Mouse (Mus musculus) CD8-positive naive resting alpha-beta T cell, adult 2 months (primary cell): ENCODE measurements around the gene A630023A22Rik.

Experiments used
- DNase-seq, 2 experiments: peaks; one replicate each; pipeline ENCODE4 v3.0.0; 2022; ENCODE audit warnings: low read depth in 2 of 2, low spot score in 2 of 2

A630023A22Rik gene

DNA sequence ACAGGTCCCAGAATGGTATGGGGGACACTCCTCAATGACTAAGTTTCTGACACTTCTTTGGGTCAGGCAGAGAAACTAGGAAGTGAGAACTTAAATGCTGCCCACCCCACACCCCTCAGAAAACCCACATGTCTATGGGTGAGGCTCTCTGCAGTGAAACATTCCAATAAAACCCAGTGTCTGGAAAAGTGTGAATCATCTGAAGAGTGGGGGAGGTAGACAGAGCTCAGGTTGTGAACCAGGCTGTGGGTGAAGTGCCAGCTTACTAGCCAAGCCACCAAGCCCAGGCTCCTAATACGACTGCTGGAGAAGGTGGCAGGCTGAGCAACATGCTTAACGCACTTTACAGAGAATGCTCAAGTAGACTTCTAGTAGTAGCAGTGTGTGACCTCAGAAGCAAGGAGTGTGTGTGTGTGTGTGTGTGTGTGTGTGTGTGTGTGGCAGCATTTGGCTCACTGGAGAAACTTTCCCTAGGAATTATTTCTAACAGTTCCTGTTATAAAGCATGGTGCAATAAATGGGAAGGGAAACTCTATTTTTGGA is 14.6 kb downstream of the A630023A22Rik start:
- DNase-seq: no peak

DNA sequence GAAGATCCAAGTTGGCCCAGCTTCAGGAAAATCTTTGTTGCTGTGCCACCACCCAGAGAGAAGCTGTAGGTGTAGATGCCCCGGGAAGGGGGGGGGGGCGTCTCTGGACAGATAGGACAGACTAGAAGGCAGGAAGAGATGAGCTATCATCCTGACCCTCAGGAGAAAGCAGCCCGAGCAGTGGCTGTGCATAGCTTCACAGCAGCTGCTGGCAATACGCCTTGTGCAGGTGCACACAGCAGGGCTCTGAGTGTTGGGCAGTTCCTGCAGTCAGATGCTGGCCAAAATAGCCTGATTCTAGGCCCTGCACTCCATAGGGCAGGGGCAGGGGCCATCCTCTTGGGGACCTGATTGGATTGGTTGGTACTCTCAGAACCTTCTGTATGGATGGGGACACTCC is 15.7 kb downstream of the A630023A22Rik start:
- DNase-seq: no peak

DNA sequence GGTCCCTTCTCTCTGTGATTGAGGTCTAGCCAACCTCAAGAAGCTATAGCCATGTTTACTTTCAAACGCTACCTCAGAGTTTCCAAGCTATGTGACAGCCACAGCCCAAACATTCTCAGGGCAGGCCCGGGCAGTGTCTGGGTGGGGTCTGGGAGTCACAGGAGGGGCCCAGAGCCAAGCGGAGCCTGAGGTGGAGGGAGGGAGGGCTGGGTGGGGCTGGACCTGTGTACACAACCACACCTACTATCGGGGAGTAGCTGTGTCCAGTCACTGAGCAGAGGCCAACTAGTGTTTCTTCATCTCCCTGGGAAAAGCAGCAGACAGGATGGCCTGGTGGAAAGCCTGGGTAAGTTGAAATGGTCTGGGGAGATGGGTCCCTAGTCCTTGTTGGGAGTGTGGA is 16.8 kb downstream of the A630023A22Rik start, which contains the start of gene Anxa8:
Anxa8 (plus strand) TSS at position 251 of the 400 bp plus-strand sequence.
- no peak for DNase-seq

DNA sequence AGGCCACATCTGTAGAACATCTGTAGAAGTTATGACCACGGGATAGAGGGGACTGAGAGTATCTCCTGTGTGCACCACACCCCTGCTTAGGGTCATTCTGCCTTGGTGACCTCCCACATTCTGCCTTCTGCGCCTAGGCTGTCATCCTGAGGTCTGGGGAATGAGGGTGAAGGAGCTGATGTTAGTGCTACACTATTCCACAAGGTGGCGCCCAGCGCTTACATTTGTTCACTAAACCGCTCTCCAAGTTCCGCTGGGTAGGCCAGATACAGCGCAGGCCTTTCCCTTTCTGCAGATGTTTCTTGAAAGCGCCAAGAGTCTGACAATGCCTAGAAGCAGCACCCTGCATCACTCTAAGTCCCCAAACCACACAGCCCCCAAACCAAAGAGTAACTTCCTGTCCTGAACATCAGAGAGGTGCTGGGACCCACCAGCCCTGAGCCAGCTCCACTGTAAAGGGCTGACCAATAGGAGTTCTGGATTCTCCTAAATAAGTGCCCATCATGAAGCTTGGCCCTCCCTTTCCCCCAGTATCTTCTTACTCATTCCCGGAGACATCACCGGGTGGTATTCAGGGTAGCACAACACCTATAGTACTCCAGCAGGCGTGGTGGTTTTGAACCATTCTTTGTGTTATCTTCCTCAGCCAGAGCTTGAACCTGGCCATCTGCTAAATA is 22.1 kb downstream of the A630023A22Rik start:
- DNase-seq: no peak

DNA sequence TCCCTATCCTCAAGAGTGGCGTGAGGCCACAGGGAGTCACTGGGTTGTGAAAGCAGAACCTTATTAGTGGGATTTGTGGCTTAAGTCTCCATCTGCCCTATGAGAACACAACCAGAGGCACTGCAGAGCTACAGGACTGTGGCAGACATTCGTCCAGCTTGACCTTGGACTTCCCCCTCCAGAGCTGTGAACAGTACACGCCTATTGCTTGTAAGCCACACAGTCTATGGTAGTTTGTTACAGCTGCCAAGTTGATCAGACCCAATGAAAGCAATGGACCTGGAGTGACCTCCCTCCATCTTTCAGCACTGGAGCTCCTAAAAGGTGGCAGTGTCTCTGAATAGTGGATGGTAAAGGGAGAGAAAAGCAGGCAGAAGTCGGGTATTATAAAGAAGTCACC is 24.3 kb downstream of the A630023A22Rik start:
- DNase-seq: no peak

DNA sequence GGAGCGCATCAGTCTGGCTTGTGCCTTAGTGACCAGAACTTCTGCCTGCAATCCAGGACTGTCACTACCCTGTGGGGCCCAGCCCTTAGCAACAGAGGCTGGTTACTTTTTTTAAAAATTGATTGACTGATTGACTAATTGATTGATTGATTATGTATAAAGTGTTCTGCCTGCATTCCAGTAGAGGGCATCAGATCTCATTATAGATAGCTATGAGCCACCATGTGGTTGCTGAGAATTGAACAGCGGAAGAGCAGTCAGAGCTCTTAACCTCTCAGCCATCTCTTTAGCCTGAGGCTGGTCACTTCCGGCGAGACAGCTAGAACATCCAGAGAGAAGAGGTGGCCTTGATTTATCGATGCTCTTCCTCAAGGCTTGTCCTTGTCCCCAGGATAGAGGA is 25.3 kb downstream of the A630023A22Rik start:
- no peak for DNase-seq

DNA sequence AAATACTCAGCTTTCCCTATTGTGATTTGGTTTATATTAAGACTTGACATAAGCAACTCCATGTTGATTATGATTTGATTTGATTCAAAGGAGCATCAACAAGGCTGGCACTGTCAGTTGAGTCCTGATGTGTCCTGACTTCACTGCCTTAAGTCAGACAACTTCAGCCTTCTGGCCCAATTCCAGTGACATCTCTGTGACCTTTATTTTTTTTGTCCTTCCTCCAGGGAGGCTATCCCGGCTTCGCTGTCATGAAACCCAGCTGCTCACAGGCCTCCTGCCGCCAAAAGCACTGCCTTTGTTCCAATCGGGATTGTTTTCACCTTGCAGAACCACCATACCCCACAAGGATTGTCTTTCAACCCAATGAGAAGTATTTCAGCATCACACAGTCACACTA is 27.2 kb downstream of the A630023A22Rik start:
- DNase-seq: no peak

DNA sequence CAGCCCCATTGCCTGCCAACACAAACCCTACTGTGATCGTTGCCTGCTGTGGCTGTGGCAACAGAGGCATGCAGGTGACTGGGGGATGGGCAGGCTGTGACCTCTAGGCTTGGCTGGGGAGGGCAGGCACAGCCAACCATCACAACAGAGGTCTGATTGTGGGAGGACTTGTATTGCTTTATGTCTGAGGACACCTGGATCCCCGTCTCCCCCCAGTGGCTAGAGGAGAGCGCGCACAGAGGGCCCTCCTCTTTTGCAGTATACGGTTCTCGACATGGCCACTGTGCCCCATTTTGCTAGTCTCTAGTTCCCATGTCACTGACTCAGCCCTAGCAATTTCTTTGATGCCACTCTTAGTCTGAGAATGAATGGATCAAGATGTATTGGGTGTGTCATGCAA is 30.9 kb downstream of the A630023A22Rik start:
- no peak for DNase-seq

DNA sequence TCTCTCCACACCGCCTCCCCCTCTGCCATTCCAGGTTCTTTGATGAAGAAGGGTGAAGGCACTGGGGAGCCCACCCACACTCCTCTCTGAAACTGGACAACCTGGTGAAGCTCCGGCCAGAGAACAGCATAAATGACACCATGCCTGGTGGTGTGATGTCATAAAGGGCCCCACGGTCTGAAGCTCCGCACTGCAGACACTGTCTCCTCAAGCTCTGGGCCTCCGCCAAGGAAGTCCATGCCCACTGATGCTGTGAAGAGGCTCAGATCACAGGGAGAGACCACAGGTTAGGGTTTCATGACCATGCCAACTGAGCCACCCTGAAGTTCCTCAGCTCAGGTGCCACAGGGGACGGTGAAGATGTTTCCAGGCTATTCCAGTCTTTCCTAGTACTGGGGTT is 50.0 kb downstream of the A630023A22Rik start, which contains the start of gene Antxrl:
Antxrl (plus strand) TSS at position 192 of the 400 bp plus-strand sequence.
- no peak for DNase-seq

DNA sequence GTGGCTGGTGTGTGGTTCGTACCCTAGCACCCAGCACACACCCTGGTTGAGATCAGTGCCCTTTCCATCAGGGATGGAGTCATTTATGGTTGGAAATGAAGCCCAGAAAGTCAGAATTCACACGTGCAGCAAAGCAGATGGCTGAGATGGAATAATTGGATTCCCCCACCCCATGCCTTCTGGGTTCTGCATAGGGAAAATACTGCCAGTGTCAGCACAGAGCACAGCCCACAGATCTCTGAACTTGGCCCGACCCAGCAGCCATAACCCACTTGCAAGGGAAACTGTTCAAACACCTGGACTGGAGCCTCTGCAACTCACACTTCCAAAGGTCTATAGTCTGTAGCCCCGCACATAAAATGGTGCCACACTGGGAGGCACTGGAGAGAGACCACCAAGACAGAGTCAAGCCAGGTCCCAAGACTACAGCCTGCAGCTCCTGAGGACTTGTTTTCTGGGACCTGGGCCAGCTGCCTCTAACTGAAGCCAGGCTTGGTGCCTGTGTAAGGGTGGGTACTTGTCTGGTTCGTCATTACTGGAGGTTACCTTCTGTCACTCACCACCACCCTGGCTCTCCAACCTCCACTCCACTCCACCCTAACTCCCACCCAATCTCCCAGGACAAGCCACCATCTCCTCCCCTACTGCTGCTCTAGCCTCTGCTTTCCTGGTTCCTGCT is 52.3 kb downstream of the A630023A22Rik start:
- no peak for DNase-seq

DNA sequence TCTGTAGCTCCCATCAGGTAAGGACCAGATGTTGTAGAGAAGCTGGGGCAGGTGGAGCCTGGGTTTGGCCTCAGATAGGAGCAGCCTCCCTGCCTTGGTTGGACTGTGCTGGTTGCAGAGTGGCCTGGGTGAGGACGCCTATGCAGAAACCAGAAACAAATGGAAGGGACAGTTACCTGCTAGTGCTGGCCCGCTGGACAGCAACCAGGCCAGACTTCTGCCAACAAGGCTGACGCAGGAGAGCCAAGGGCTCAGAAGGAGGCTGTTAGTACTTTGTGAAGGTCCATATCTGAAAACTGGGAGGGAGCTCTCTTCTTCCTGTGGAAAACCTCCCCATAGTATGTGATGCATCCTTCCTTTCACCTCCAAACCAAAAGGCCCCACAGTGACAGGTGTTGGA is 59.2 kb downstream of the A630023A22Rik start:
- no peak for DNase-seq

DNA sequence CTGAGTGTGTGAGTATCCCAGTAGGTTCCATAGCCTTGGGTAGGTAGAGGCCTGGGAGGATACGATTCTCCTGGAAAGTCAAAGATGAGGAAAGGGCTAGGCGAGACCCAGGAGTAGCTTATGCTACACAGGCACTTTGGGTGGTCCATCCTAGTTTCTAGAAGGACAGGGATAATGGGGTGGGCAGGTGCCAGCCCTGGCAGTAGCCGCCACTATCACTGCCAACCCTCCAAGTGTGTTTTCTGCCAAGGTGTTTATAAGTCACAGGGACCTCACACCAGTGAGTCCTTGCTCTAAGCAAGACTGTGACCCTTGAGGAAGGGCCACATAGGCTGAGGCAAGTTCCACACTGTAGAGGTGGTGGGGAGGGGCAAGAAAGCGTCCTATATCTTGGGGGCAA is 61.3 kb downstream of the A630023A22Rik start:
- no peak for DNase-seq

DNA sequence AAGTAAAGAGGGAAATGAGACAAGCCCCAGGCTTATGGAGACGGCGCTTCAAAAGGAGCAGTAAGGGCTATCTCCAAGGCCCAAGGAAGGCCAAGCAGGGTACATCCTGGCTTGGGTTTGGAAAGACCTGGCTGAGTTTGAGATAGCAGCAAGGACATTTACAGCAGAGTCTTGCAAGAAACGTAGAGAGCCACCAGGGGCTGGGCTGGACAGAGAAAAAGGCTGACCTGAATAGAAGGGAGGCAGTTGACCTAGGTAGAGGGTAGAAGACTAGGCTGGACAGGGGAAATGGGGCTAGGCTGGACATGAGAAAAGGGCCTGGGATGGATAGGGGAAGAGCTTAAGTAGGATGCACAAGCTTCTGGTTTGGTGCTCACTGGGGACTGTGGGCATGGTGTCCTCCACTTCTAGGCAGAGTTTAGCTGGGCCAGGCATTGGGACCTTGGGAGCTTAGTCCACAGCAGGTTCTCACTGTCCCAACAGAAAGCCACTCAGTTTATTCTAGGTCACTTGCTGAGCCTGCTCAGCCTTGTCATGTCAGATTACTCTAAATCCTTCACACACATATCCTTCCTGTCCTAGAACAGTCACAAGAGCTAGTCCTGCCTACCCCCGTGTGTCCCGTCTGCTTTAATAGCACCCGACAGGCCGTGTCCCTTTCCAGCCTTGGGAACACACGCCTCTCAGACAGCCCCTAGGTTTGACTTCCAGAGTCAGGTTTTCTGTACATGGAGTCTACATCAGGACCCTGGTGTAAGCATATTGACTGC is 68.5 kb downstream of the A630023A22Rik start:
- no peak for DNase-seq

DNA sequence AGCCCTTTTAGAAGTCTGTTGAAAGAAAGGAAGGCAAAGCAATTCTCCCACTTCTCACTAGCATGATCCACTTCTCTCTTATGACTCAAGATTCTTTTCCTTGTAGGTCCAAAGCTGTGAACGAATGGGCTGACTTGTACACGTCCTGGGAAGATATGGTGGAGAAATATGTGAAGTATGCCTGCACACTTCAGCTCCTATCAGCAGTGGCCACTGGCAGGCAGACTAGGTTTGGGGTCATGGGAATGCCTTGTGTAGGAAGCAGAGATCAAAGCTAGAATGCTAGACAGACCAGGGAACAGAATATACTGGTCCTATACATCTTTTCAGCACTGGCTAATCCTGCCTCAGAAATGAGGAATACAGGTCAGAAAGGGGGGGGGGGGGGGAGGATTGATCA is 75.8 kb downstream of the A630023A22Rik start:
- no peak for DNase-seq

DNA sequence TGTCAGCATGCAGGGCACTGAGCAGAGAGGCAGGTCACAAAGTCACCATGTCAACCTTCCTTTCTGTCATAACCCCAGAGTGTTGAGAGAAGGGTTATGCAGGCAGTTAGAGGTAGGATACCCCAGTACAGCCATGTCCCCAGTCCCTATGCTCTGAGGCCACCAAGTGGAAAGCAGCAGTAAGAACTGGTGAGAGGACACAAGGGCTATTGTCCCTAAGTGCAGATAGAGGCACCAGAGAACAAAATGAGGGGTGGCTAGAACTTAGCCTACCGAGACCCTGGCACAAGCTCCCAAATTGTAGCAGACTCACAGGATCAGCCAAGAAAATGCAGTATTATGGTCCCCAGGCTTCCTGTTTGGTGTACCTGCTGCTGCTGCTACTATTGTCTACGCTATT is 85.6 kb downstream of the A630023A22Rik start:
- no peak for DNase-seq

DNA sequence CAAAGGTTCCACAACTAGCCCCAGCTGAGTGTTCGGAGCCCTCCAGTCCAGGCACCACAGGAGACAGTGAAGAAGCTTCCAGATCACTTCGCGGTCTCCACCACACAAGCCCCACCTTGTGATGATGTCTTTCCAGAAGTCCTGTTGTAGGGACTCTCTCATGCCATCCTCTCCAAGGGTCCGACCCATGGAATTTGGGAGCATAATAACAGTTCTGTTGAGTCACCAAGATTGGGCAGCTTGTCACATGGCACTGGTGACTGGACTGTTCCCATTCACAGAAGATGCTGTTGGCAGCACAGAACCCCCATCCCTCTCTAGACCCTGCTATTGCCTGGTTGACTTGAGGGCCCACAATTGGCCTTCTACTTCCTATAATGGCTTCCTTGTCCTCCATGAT is 86.2 kb downstream of the A630023A22Rik start, which contains the start of gene Gm5460:
Gm5460 (plus strand) TSS at position 378 of the 400 bp plus-strand sequence.
- DNase-seq: no peak

DNA sequence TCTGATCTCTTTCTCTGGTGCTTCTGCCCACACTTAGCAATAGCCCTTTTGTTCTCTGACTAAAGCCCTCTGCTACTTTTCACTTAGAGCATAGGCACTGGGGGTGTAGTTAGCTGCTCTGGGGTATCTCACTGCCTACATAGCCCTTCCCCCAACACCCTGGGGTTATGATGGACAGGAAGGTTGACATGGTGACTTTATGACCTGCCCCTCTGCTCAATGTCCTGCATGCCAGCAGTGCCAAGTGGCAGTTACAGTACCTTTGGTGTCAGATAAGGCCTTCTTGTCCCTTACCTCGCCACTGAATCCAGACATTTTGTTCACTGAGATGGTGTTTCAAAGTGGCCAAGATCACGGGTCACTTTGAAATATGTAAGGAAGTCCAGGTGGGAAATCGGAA is 87.5 kb downstream of the A630023A22Rik start, which contains the start of gene Gm30083:
Gm30083 (minus strand) TSS at position 120 of the 400 bp plus-strand sequence.
- no peak for DNase-seq

DNA sequence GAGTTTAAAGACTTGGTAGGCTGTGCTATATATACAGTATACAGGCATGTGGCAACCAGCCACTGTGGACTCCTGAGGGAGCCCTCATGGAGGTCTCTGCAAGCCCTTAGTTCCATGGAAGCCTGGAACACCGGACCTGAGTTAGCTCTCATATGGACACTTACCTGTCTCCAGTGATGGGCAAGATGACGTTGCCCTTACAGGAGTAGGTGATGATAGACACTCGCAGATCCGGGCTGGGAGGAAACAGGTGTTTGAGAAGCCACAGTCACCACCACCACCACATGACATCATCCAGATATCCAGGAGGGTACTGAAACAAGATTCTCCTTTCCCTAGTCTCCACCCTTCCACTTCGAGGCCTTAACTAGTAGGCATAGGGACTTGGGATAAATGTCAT is 100.2 kb downstream of the A630023A22Rik start:
- no peak for DNase-seq

DNA sequence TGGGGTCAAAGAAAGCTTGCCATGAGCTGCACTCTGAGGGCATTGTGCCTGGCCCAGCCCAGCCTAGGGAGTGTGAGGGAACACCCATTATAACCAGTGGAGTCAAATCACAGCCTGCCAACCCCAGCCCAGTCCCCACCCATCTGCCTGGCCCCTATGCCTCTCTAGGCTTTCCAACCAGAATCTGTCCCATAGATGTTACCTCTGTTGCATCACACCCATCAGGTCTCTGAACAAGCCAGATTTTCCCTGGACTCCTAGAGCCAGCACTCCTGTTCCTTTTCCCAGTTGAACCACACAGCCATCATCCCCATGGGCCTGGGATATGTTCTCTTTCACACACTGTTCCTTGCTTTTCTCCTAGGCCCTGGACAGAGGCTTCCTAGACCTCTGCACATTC is 101.1 kb downstream of the A630023A22Rik start:
- no peak for DNase-seq
